Mouse (Mus musculus) splenic B cell, adult 2 months (primary cell): ENCODE results near the gene Gm14326.
A peak's percentile ranks its signal among the peaks of the same experiment; 100 is the strongest.
"Not testable (repeated sequence)": the region's sequence is repeated elsewhere in the genome, so short reads cannot be mapped to it uniquely, and the experiment has no call there.

Experiments used
- DNase-seq: peaks from one replicate; pipeline ENCODE4 v3.0.0-alpha.2; 2011; ENCODE audit warnings: low read depth, low spot score
- H3K27me3 ChIP-seq: 2 replicates; pipeline ENCODE4 v1.6.1; 2012; ENCODE audit warnings: mild to moderate bottlenecking, low read length, moderate library complexity, mixed read lengths; ENCODE audit not compliant: control insufficient read depth, poor library complexity, insufficient read depth, severe bottlenecking
- H3K36me3 ChIP-seq: 2 replicates; pipeline ENCODE4 v1.6.1; 2012; ENCODE audit warnings: mild to moderate bottlenecking, low read length, moderate library complexity, mixed read lengths; ENCODE audit not compliant: control insufficient read depth, poor library complexity, insufficient read depth, severe bottlenecking

Gene Gm14326

GRCm38 (mm10) chr2:177957145-177957544, at the start of gene Gm14326:
Gene Gm14326, minus strand, starts transcription at chr2:177957297.
- not testable (repeated sequence) for H3K36me3 ChIP-seq, H3K27me3 ChIP-seq
- peak; percentile 45 for DNase-seq

GRCm38 (mm10) chr2:177974814-177975213, 17.7 kb upstream of the Gm14326 start:
- DNase-seq, H3K36me3 ChIP-seq, H3K27me3 ChIP-seq: not testable (repeated sequence)

- not testable (repeated sequence) for DNase-seq, H3K27me3 ChIP-seq, H3K36me3 ChIP-seq
Measured at GRCm38 (mm10) chr2:177956734-177957133, 363 bp downstream of the Gm14326 start.

- not testable (repeated sequence) for H3K27me3 ChIP-seq, H3K36me3 ChIP-seq
- DNase-seq = peak; percentile 2
Measured at GRCm38 (mm10) chr2:177925563-177926103, 31.5 kb downstream of the Gm14326 start, which contains the start of gene Zfp972. Gene Zfp972, minus strand, starts transcription at chr2:177925613.

- not testable (repeated sequence) for H3K36me3 ChIP-seq, DNase-seq, H3K27me3 ChIP-seq
Measured at GRCm38 (mm10) chr2:177903276-177903675, 53.8 kb downstream of the Gm14326 start.

GRCm38 (mm10) chr2:177898171-177898570, 58.9 kb downstream of the Gm14326 start:
- not testable (repeated sequence) for DNase-seq, H3K36me3 ChIP-seq

GRCm38 (mm10) chr2:177897046-177897578, 60.0 kb downstream of the Gm14326 start, which contains the start of gene Gm14327:
Gene Gm14327, plus strand, starts transcription at chr2:177897096.
- DNase-seq, H3K27me3 ChIP-seq, H3K36me3 ChIP-seq: not testable (repeated sequence)

More at GRCm38 (mm10) chr2:177898171-177898570, 58.9 kb downstream of the Gm14326 start:
- H3K27me3 ChIP-seq = not testable (repeated sequence)

- H3K36me3 ChIP-seq, DNase-seq, H3K27me3 ChIP-seq: not testable (repeated sequence)
Measured at GRCm38 (mm10) chr2:177887743-177888142, 69.4 kb downstream of the Gm14326 start.
